Mouse (Mus musculus) embryonic fibroblast, embryonic 13.5 days (primary cell): ENCODE measurements around the gene Mip.

Experiments used
- CTCF ChIP-seq: IDR thresholded peaks from 2 replicates; pipeline ENCODE4 v1.5.1; 2011; ENCODE audit warnings: mild to moderate bottlenecking, control low read depth, low read length, moderate library complexity, borderline replicate concordance; ENCODE audit not compliant: insufficient read depth
- POLR2A ChIP-seq: IDR thresholded peaks from 2 replicates; pipeline ENCODE4 v1.6.1; 2011; ENCODE audit warnings: low read depth, mild to moderate bottlenecking, control low read depth, low read length, moderate library complexity

DNA sequence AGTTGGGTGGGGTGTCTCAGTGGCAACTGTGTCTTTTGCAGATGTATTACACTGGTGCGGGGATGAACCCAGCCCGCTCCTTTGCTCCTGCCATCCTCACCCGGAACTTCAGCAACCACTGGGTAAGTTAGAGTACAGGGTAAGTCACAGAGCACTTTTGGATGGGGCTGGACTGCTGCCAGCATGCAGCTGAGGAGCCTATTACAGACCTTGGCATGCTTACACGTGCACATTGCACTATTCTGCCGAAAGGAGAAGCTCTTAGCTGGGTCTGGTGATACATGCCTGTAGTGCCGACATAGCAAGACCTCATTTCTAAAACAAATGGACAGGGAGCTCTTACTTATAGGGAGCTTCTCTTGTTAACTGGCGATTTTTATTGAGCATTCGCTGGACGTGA, 2.0 kb downstream of the Mip start:
- TF ChIP-seq POLR2A (no peak), CTCF (no peak)
